Mouse (Mus musculus) hindbrain, postnatal 0 days (tissue): Measurements from ENCODE around the gene Selenos. TPM values are rescaled to one million over a fixed set of nuclear protein-coding genes. Genes with fewer than 3 reads are reported as not detected.

Experiments
- ATAC-seq: fragments of 200-750 bp; cut with Nextera tagmentation; 2 replicates; pipeline ENCODE4 v1.8.0; 2017; ENCODE audit warnings: mild to moderate bottlenecking, moderate TSS enrichment, moderate library complexity
- DNase-seq: peaks from one replicate; pipeline ENCODE4 v3.0.0-alpha.2; 2015; ENCODE audit warnings: low spot score
- H3K27ac ChIP-seq: fragments of 300-500 bp; sonication (generic); 2 replicates; pipeline ENCODE4 v1.5.1; 2014; ENCODE audit warnings: mild to moderate bottlenecking
- H3K27me3 ChIP-seq: fragments of 300-500 bp; sonication (generic); 2 replicates; pipeline ENCODE4 v1.6.1; 2014; ENCODE audit warnings: low read length, mixed read lengths; ENCODE audit not compliant: insufficient read depth
- H3K36me3 ChIP-seq: fragments of 300-500 bp; sonication (generic); 2 replicates; pipeline ENCODE4 v1.6.1; 2014; ENCODE audit warnings: low read length, mixed read lengths; ENCODE audit not compliant: insufficient read depth
- H3K4me1 ChIP-seq: fragments of 300-500 bp; sonication (generic); 2 replicates; pipeline ENCODE4 v1.6.1; 2014; ENCODE audit warnings: antibody characterized with exemption, low read length, mixed read lengths; ENCODE audit not compliant: insufficient read depth
- H3K4me2 ChIP-seq: fragments of 300-500 bp; sonication (generic); 2 replicates; pipeline ENCODE4 v1.6.1; 2014; ENCODE audit warnings: low read depth, mild to moderate bottlenecking, low read length, moderate library complexity, mixed read lengths
- H3K4me3 ChIP-seq: fragments of 300-500 bp; sonication (generic); 2 replicates; pipeline ENCODE4 v1.5.1; 2014; ENCODE audit warnings: low read length
- H3K9ac ChIP-seq: fragments of 300-500 bp; sonication (generic); replicated peaks from 2 replicates; pipeline ENCODE4 v1.6.1; 2014; ENCODE audit warnings: mild to moderate bottlenecking, low read length, moderate library complexity, mixed read lengths
- H3K9me3 ChIP-seq: fragments of 300-500 bp; sonication (generic); 2 replicates; pipeline ENCODE4 v1.6.1; 2016; ENCODE audit warnings: low read length, mixed read lengths
- CTCF ChIP-seq: IDR thresholded peaks from 2 replicates; pipeline ENCODE4 v1.5.1; 2016; ENCODE audit warnings: antibody characterized with exemption, control low read depth, low read depth
- WGBS: fragments of 180-500 bp; shearing (Covaris S2); extraction: QIAGEN DNeasy Blood & Tissue Kit; methylation state at CpG from one replicate; pipeline ENCODE4 v1.1.7; 2014; 5-methylcytosine and 5-hydroxymethylcytosine counted together
- polyA plus RNA-seq: library from polyadenylated mRNA; unstranded; fragments of >200 nt; fragmentation: Nextera tagmentation; extraction: Ambion mirVana; gene quantifications from 2 replicates; pipeline ENCODE4 v1.2.1, GENCODE M21; 2015
- total RNA-seq: library from RNA; depleted of rRNA; stranded (reverse); fragments of >200 nt; gene quantifications from 2 replicates; pipeline ENCODE4 v1.2.3, GENCODE M21; 2014

Gene Selenos
- total and polyA plus RNA-seq, 2 experiments from 2014 or later = 30.4 to 115 TPM

GRCm38 (mm10) chr7:66058703-66059102, 20.7 kb upstream of the Selenos start, which contains the start of gene Snrpa1:
Gene Snrpa1 (plus strand): TSS chr7:66059003.
- no peak for TF ChIP-seq CTCF
- whole genome bisulfite sequencing = 80% methylated on average over 1 of the region's 1 CpGs

GRCm38 (mm10) chr7:66060066-66060956, 19.1 kb upstream of the Selenos start:
- no peaks in the 10 kb centered on the region for H3K9me3 ChIP-seq
- peak overlapping the region; percentile 78 for H3K9ac ChIP-seq
- TF ChIP-seq CTCF = peak; percentile 36
- peaks cover 12% of the 10 kb centered on the region for H3K4me1 ChIP-seq
- peak overlapping the region; percentile 80 for H3K4me3 ChIP-seq
- peak overlapping the region; percentile 61 for H3K27ac ChIP-seq
- no peaks in the 10 kb centered on the region for H3K27me3 ChIP-seq
- H3K36me3 ChIP-seq = peaks cover 17% of the 10 kb centered on the region; the same call in 1 of the 2 replicates
- peak overlapping the region; percentile 96 for H3K4me2 ChIP-seq
- ATAC-seq (peak; percentile 96), DNase-seq (peak; percentile 93)
- under 1% methylated on average over 64 of the region's 64 CpGs for WGBS

More at GRCm38 (mm10) chr7:66058703-66059102, 20.7 kb upstream of the Selenos start, which contains the start of gene Snrpa1:
- no peaks in the 10 kb centered on the region for H3K27me3 ChIP-seq
- H3K4me2 ChIP-seq = peak within 1 kb of the TSS; percentile 96
- peak within 1 kb of the TSS; percentile 78; the same call in 1 of the 2 replicates for H3K9ac ChIP-seq
- DNase-seq = no peak
- H3K27ac ChIP-seq = no peak within 1 kb of the TSS
- peaks cover 9% of the 10 kb centered on the region; the same call in 1 of the 2 replicates for H3K36me3 ChIP-seq
- no peak for ATAC-seq
- peaks cover 12% of the 10 kb centered on the region for H3K4me1 ChIP-seq
- H3K9me3 ChIP-seq = no peaks in the 10 kb centered on the region
- peak within 1 kb of the TSS; percentile 80 for H3K4me3 ChIP-seq

- H3K9ac ChIP-seq = peak overlapping the region; percentile 78
- H3K27ac ChIP-seq = no peak overlapping the region
- DNase-seq (no peak), ATAC-seq (no peak)
- H3K4me3 ChIP-seq = peak overlapping the region; percentile 80
- no peaks in the 10 kb centered on the region for H3K27me3 ChIP-seq
- H3K9me3 ChIP-seq = no peaks in the 10 kb centered on the region
- 2% methylated on average over 14 of the region's 14 CpGs for WGBS
- H3K4me2 ChIP-seq = peak overlapping the region; percentile 96
- no peak for TF ChIP-seq CTCF
- H3K4me1 ChIP-seq = peaks cover 12% of the 10 kb centered on the region
- H3K36me3 ChIP-seq = peaks cover 23% of the 10 kb centered on the region; the same call in 1 of the 2 replicates
These were observed 18.4 kb upstream of the Selenos start for GRCm38 (mm10) chr7:66061057-66061456.

- Histone ChIP-seq H3K27me3 (no peaks in the 10 kb centered on the region), H3K36me3 (peaks cover 42% of the 10 kb centered on the region), H3K4me2 (no peak overlapping the region), H3K4me1 (no peaks in the 10 kb centered on the region; the same call in 1 of the 2 replicates), H3K4me3 (no peak overlapping the region), H3K9me3 (no peaks in the 10 kb centered on the region), H3K9ac (no peak overlapping the region), H3K27ac (no peak overlapping the region)
- no peak for TF ChIP-seq CTCF
- 59% methylated on average over 2 of the region's 2 CpGs for WGBS
- ATAC-seq (no peak), DNase-seq (peak; percentile 34)
These were observed 3.0 kb upstream of the Selenos start for GRCm38 (mm10) chr7:66076411-66076810.

- TF ChIP-seq CTCF = peak; percentile 41
- ATAC-seq (no peak), DNase-seq (no peak)
- H3K27ac ChIP-seq = peak overlapping the region; percentile 88
- 30% methylated on average over 5 of the region's 5 CpGs for WGBS
- no peaks in the 10 kb centered on the region for H3K27me3 ChIP-seq
- H3K4me3 ChIP-seq = peak overlapping the region; percentile 59
- peak overlapping the region; percentile 58 for H3K9ac ChIP-seq
- no peaks in the 10 kb centered on the region; the same call in 1 of the 2 replicates for H3K4me1 ChIP-seq
- H3K9me3 ChIP-seq = no peaks in the 10 kb centered on the region
- H3K4me2 ChIP-seq = peak overlapping the region; percentile 89
- H3K36me3 ChIP-seq = peaks cover 31% of the 10 kb centered on the region; the same call in 1 of the 2 replicates
These were observed 773 bp downstream of the Selenos start for GRCm38 (mm10) chr7:66080231-66080613.

- WGBS = 87% methylated on average over 6 of the region's 6 CpGs
- DNase-seq = no peak
These were observed 4.3 kb downstream of the Selenos start for GRCm38 (mm10) chr7:66083757-66084156.

More at GRCm38 (mm10) chr7:66083757-66084156, 4.3 kb downstream of the Selenos start:
- H3K4me3 ChIP-seq = no peak overlapping the region
- H3K4me1 ChIP-seq = no peaks in the 10 kb centered on the region; the same call in 1 of the 2 replicates
- ATAC-seq = no peak
- H3K36me3 ChIP-seq = peaks cover 43% of the 10 kb centered on the region
- no peak overlapping the region for H3K9ac ChIP-seq
- no peaks in the 10 kb centered on the region for H3K9me3 ChIP-seq
- TF ChIP-seq CTCF = no peak
- no peak overlapping the region for H3K4me2 ChIP-seq
- no peaks in the 10 kb centered on the region for H3K27me3 ChIP-seq
- H3K27ac ChIP-seq = no peak overlapping the region
